Mouse (Mus musculus): Measurements from ENCODE around the gene Cyp2b10.
"Not testable (repeated sequence)": the region's sequence is repeated elsewhere in the genome, so short reads cannot be mapped to it uniquely, and the experiment has no call there.

The Cyp2b10 gene

DNA sequence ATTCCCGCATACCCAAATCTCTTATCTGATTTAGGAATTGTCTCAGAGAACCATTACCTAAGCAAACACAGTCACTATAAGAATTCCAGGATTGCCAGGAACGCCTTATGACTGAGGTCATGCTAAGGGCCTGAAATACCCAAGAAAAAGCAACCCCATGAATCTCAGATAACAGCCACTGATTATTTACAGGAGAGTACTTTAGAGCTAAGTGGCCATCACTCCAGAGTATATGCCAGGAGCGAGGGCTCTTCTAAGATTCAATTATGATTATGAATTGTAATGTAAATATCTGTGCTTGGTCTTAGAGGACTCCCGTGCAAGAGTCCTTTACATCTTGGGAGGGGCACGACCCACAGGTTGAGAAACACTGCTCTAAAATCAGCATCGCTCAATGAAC is 10.0 kb downstream of the Cyp2b10 start:
- ATAC-seq (ENCODE audit: insufficient number of reproducible peaks, low FRiP score, low TSS enrichment): no peak

DNA sequence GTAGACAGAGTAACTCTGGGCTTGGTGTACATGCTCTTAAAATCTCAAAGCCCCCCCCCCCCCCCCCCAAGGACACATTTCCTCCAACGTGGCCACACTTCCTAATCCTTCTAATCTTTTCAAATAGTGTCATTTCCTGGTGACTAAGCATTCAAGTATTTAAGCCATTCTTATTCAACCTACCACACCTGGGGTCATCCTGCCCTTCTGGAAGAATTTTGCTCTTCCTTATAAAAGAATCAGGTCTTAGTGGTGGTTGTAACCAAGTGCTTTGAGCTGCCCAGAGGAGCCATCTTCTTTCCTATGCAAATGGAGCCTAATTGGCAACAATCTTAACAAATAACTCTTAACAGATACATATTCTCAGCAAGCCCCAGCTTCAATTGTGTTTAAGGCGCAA is 12.6 kb downstream of the Cyp2b10 start:
- no peak for ATAC-seq (ENCODE audit: insufficient number of reproducible peaks, low FRiP score, low TSS enrichment)

DNA sequence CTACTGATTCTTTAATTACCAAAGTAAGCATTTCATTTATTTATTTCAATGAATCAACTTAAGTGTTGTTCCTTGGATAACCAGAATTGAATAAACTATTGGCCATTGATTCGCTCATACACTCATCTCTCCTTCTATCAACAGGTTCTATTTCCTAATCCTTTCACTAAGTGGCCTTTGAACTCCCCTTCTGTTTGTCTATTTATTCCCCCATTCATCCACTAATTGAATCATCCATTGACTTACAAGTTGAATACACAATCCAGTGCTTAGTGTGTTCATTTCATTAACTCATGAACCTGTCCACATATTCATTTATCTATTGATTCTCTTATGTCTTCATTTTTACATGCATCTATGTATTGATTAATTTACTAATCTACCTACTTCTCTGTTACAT is 18.7 kb downstream of the Cyp2b10 start:
- no peak for ATAC-seq (ENCODE audit: insufficient number of reproducible peaks, low FRiP score, low TSS enrichment)

DNA sequence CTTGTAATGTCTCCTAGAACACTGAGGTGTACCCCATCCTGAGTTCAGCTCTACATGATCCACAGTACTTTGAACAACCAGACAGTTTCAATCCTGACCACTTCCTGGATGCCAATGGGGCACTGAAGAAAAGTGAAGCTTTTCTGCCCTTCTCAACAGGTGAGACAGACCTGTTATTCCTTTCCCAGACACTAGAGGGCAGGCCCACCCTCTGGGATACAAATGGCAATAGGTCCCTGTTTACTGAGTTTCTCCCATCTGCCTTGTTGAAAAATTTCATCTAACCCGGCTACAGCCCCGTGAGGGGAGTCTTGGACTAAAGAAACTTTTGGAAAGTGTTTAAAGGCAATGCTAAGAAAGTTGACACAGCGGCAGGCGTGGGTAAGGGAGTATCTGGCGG is 19.9 kb downstream of the Cyp2b10 start:
- ATAC-seq (ENCODE audit: insufficient number of reproducible peaks, low FRiP score, low TSS enrichment): not testable (repeated sequence)

DNA sequence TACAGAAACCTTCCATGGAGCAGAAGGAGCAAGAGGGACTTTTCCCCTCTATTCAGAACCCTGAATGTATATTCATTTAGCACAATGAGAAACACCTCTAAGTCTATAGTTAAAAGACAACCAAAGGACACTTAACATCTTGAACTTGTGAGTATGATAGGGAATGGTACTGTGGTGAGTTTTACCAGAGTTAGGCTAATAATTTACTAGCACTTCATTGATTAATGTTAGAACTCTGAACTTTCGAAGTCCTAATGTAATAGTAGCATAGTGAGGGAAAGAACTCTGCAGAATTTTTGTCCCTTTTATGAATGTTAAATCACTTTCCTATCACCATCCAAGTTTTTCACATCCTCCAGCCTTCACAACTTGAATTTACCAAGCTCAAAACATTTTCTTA is 22.0 kb downstream of the Cyp2b10 start:
- no peak for ATAC-seq (ENCODE audit: insufficient number of reproducible peaks, low FRiP score, low TSS enrichment)

DNA sequence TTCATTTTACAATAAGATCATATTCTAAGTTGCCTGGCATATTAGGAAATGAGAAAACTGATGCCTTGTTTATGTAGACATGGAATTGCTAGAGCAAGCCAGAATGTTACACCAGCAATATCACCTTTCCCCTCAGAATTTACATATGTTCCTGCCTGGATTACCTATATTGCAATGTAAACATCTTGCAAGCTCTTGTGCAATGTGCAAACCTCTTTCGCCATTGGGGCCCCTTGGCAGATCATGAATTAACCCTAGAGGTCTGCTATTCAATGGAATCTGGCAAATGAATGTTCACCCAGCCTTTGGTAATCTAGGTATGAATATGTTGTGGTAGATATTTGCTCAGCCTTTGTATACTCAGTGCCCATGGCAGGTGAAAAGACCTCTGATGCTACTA is 47.9 kb downstream of the Cyp2b10 start:
- no peak for ATAC-seq (ENCODE audit: insufficient number of reproducible peaks, low FRiP score, low TSS enrichment)
